In the genomic region with DNA sequence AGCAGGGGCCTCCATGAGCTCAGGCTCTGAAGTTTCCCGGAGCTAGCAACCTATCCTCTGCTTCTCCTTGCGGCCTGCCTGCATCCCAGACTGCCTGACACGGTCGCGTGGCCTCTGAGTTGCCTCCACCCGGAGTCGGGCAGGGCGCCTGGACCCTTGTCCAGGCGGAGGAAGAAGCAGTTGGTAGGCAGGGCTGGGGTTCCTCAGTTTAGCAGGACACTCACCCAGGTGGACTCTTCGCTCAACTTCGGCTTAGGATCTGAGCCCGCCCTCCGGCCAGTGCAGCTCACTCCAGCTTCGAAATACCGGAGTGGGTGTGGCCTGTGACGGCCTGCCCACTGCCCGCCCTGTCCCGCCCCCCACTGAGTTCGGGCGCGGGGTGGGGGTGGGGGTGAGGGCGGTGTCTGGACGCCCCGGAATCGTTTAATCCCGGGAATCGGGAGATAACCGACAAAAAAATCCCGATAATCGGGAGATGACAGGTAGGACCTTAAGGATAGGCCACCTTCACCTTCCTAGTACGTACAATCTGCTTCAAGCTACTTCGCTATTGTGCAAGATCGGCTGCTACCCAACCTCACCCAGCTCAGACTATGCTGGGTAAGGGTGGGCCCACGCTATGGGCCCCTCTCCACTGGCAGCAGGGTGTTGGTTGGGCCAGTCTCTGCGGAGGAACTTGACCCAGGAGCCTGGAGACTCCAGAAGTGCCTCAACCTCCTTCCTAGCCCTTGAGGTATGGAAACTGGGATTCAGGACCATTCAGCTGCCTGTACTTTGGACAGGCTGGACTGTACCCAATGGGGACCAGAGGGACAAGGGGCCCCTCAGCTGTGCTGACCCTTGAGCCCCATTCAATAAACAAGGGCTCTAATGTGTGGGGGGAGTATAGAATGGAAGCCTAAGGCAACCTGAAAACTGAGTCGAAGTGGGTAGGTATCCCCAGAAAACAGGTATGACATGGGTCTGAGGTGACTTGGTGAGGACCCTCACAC, we compare ENCODE assay signal across 8 mouse cellular contexts. TPM values are rescaled to one million over a fixed set of nuclear protein-coding genes. Genes with fewer than 3 reads are reported as not detected.
DNase-seq lines count a peak whose midpoint lies in the region; ATAC-seq and TF ChIP-seq lines count a peak whose summit lies in the region.

A gene (minus strand): TSS at position 339 of the 992 bp plus-strand sequence.

- H3K4me2 ChIP-seq in forebrain, postnatal 0 days (ENCODE audit: low read depth) = peak within 1 kb of the TSS; percentile 78

- ATAC-seq in forebrain, postnatal 0 days = peak; percentile 83
- ATAC-seq in hematopoietic stem cell, adult 5-6 weeks (replicated peaks in 1 of 2; ENCODE audit: insufficient read depth in 1 of 2, low FRiP score in 2 of 2, low TSS enrichment in 1 of 2, low read depth in 1 of 2, poor library complexity in 2 of 2, severe bottlenecking in 2 of 2) = peak; percentile 53 to 61

- no peak within 1 kb of the TSS for H3K27ac ChIP-seq in ES-E14 (ENCODE audit: insufficient read depth, low read depth, low read length, poor library complexity, severe bottlenecking)
- H3K27ac ChIP-seq in forebrain, postnatal 0 days (ENCODE audit: low read depth, low read length) = no peak within 1 kb of the TSS

- in situ Hi-C loops in ES-E14 (cut with MboI; ENCODE audit: low sequenced_read_pairs in 2 of 2, unreplicated experiment in 2 of 2) = no loop called here

- no peaks in the 10 kb centered on the region for H3K27me3 ChIP-seq in forebrain, postnatal 0 days (ENCODE audit: insufficient read depth, low read length)

- H3K9me3 ChIP-seq in ES-E14 (ENCODE audit: control insufficient read depth, insufficient read depth, low read depth, low read length) = no peaks in the 10 kb centered on the region
- no peaks in the 10 kb centered on the region for H3K9me3 ChIP-seq in forebrain, postnatal 0 days (ENCODE audit: low read length)

- no peak for TF ChIP-seq CTCF in forebrain, postnatal 0 days (IDR thresholded peaks at IDR 0.05; ENCODE audit: low read depth)

- 6% methylated on average over 36 of the region's 36 CpGs for WGBS in forebrain, postnatal 0 days

- no peak for DNase-seq in ES-E14 (ENCODE audit: low read depth, low spot score)
- DNase-seq in c-Kit-negative CD71-positive TER-119-positive erythroid progenitor cells, embryonic 14.5 days (ENCODE audit: low read depth, low spot score) = peak; percentile 32
- peak; percentile 57 for DNase-seq in forebrain, postnatal 0 days
- DNase-seq in layer of hippocampus, adult 9-11 months = peak; percentile 74
- peak; percentile 86 for DNase-seq in lung, postnatal 10 days
- DNase-seq in ovary, postnatal 14 days (ENCODE audit: low spot score) = peak; percentile 74
- peak; percentile 75 to 80 for DNase-seq in thymus, postnatal 36 days

- H3K36me3 ChIP-seq in ES-E14 (ENCODE audit: control insufficient read depth, insufficient read depth, low read length, poor library complexity, severe bottlenecking) = peaks cover 18% of the 10 kb centered on the region
- H3K36me3 ChIP-seq in forebrain, postnatal 0 days (ENCODE audit: insufficient read depth) = peaks cover 31% of the 10 kb centered on the region

- peaks cover 3 to 35% of the 10 kb centered on the region in 2 experiments; a peak in 3 of 4 replicates for H3K4me1 ChIP-seq in ES-E14 (ENCODE audit: control insufficient read depth in 2 of 2, insufficient read depth in 2 of 2, low read length in 2 of 2, poor library complexity in 1 of 2)
- 0 out of 2 replicates have a peak, but pooled peaks cover 8% of the 10 kb centered on the region for H3K4me1 ChIP-seq in forebrain, postnatal 0 days (ENCODE audit: insufficient read depth)

- peak within 1 kb of the TSS; percentile 61 for H3K9ac ChIP-seq in ES-E14 (ENCODE audit: insufficient read depth, low read depth, low read length, poor library complexity, severe bottlenecking)
- H3K9ac ChIP-seq in forebrain, postnatal 0 days = peak within 1 kb of the TSS; percentile 56

- peak within 1 kb of the TSS; percentile 69 to 77 for H3K4me3 ChIP-seq in ES-E14 (ENCODE audit: insufficient read depth in 1 of 2, low read depth in 1 of 2, low read length in 2 of 2, poor library complexity in 1 of 2, severe bottlenecking in 1 of 2)
- H3K4me3 ChIP-seq in forebrain, postnatal 0 days (ENCODE audit: low read depth, low read length) = peak within 1 kb of the TSS; percentile 40

TF ChIP-seq in ES-E14, 5 proteins besides CTCF, POLR2A, EP300 and RAD21:
- TF ChIP-seq ZC3H11A (IDR thresholded peaks at IDR 0.05; ENCODE audit: borderline replicate concordance, low read depth, low read length) = no peak

RNA-seq across cellular contexts. Expression of the gene that starts here (rescaled TPM):
- 55.2 and 75.8 TPM in 2 replicates for total RNA-seq in ES-E14 (2012; rRNA removed)
- total RNA-seq in forebrain, postnatal 0 days (2014; rRNA removed) = 21.4 and 23.5 TPM in 2 replicates
- 9.3 and 9.9 TPM in 2 replicates for polyA plus RNA-seq in forebrain, postnatal 0 days (2015; fragmentation: Nextera tagmentation; extraction: Ambion mirVana)
- 110 and 122 TPM in 2 replicates for total RNA-seq in hematopoietic stem cell, adult 5-6 weeks (2017)
